In the genomic region with DNA sequence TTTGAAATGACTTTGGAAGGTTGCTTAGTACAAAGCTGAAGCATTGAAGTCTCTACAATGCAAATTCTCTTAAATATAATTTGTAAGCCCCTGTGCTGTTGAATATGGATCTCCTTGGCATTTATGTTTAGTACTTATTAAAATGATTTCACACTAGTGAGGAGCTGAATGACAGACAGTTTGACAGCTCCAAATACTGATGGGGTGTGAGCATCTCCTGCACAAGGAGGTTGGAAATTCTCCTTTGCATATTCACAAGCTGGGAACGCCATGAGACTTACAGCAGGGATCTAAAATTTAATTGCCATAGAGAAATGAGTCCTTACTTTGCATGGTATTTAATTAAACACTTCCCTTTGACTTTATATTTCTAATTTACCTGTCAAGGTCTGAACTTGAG, we compare ENCODE assay signal across 23 mouse cellular contexts.
DNase-seq lines count a peak whose midpoint lies in the region; ATAC-seq lines count a peak whose summit lies in the region.
"Had no signal": no experiment of that assay in that cellular context is flagged by ENCODE, and none has a peak within 500 bp of the region (broad histone marks: within the 10 kb centered on the region; RNA-seq: fewer than 3 reads in every experiment).

No protein-coding gene starts in this region.

- DNase-seq in forebrain, embryonic 11.5 days (ENCODE audit: low spot score), result no peak
- no peak for DNase-seq in midbrain, embryonic 14.5 days
- DNase-seq in midbrain, embryonic 11.5 days (ENCODE audit: low spot score, missing footprints), result no peak
- peak; percentile 51 for DNase-seq in brain, embryonic 18.5 days (ENCODE audit: low read depth, low spot score)
- no peak for DNase-seq in adrenal gland, adult 18-20 months (ENCODE audit: low spot score in 2 of 2)
- DNase-seq in thymus, postnatal 14 days, result no peak
- DNase-seq: adrenal gland, adult 8-10 months; adrenal gland, postnatal 25 days; cerebellum, adult 11-12 months; cerebellum, adult 8-10 months; cerebellum, postnatal 10 days; gastrocnemius, postnatal 25 days; heart, adult 18-20 months; heart, postnatal 10 days; heart, postnatal 36 days; kidney, adult 2 months had no signal

- no peaks in the 10 kb centered on the region for H3K9me3 ChIP-seq in forebrain, embryonic 15.5 days
- H3K9me3 ChIP-seq in forebrain, embryonic 11.5 days (ENCODE audit: control insufficient read depth, low read length), result no peaks in the 10 kb centered on the region
- H3K9me3 ChIP-seq in midbrain, embryonic 14.5 days (ENCODE audit: control insufficient read depth, low read length), result no peaks in the 10 kb centered on the region
- H3K9me3 ChIP-seq in midbrain, embryonic 11.5 days (ENCODE audit: control insufficient read depth, low read length), result no peaks in the 10 kb centered on the region
- H3K9me3 ChIP-seq: heart, embryonic 12.5 days; heart, embryonic 15.5 days; hindbrain, embryonic 10.5 days; hindbrain, embryonic 13.5 days had no signal

- no peak overlapping the region for H3K9ac ChIP-seq in forebrain, embryonic 15.5 days (replicated peaks)
- H3K9ac ChIP-seq in forebrain, embryonic 11.5 days (ENCODE audit: low read length), result no peak overlapping the region
- no peak overlapping the region for H3K9ac ChIP-seq in midbrain, embryonic 14.5 days (replicated peaks; ENCODE audit: low read length)
- no peak overlapping the region for H3K9ac ChIP-seq in midbrain, embryonic 11.5 days (ENCODE audit: low read length)
- H3K9ac ChIP-seq: heart, embryonic 12.5 days; heart, embryonic 15.5 days; hindbrain, embryonic 13.5 days had no signal

- H3K4me3 ChIP-seq in forebrain, embryonic 15.5 days, result no peak overlapping the region
- H3K4me3 ChIP-seq in forebrain, embryonic 11.5 days (ENCODE audit: low read depth, low read length), result no peak overlapping the region
- no peak overlapping the region for H3K4me3 ChIP-seq in midbrain, embryonic 14.5 days (replicated peaks; ENCODE audit: low read depth, low read length)
- no peak overlapping the region for H3K4me3 ChIP-seq in midbrain, embryonic 11.5 days (ENCODE audit: low read depth, low read length)
- H3K4me3 ChIP-seq: heart, embryonic 12.5 days; heart, embryonic 15.5 days; hindbrain, embryonic 10.5 days; hindbrain, embryonic 13.5 days had no signal

- no peaks in the 10 kb centered on the region for H3K27me3 ChIP-seq in forebrain, embryonic 15.5 days
- no peaks in the 10 kb centered on the region for H3K27me3 ChIP-seq in forebrain, embryonic 11.5 days (ENCODE audit: control insufficient read depth, insufficient read depth, low read length)
- no peaks in the 10 kb centered on the region for H3K27me3 ChIP-seq in midbrain, embryonic 14.5 days (ENCODE audit: control insufficient read depth, insufficient read depth, low read length)
- no peaks in the 10 kb centered on the region for H3K27me3 ChIP-seq in midbrain, embryonic 11.5 days (ENCODE audit: control insufficient read depth, insufficient read depth, low read length)
- H3K27me3 ChIP-seq: heart, embryonic 12.5 days; heart, embryonic 15.5 days; hindbrain, embryonic 13.5 days had no signal

- H3K36me3 ChIP-seq in forebrain, embryonic 15.5 days, result no peaks in the 10 kb centered on the region
- H3K36me3 ChIP-seq in forebrain, embryonic 11.5 days (ENCODE audit: control insufficient read depth, insufficient read depth, low read length), result no peaks in the 10 kb centered on the region
- no peaks in the 10 kb centered on the region for H3K36me3 ChIP-seq in midbrain, embryonic 14.5 days (ENCODE audit: control insufficient read depth, insufficient read depth, low read length)
- H3K36me3 ChIP-seq in midbrain, embryonic 11.5 days (ENCODE audit: control insufficient read depth, insufficient read depth, low read length), result no peaks in the 10 kb centered on the region
- H3K36me3 ChIP-seq: heart, embryonic 12.5 days; heart, embryonic 15.5 days; hindbrain, embryonic 10.5 days; hindbrain, embryonic 13.5 days had no signal

- peak; percentile 79 for ATAC-seq in forebrain, embryonic 15.5 days (replicated peaks)
- ATAC-seq in forebrain, embryonic 11.5 days (replicated peaks; ENCODE audit: low FRiP score), result no peak
- ATAC-seq in midbrain, embryonic 14.5 days (ENCODE audit: low FRiP score, low TSS enrichment), result peak; percentile 57; the same call in 1 of the 2 replicates
- no peak for ATAC-seq in midbrain, embryonic 11.5 days (ENCODE audit: low FRiP score)
- ATAC-seq: CD4-positive, CD25-positive, alpha-beta regulatory T cell, adult 4 months; intestine, postnatal 0 days had no signal

- H3K4me1 ChIP-seq in forebrain, embryonic 15.5 days, result no peaks in the 10 kb centered on the region
- no peaks in the 10 kb centered on the region for H3K4me1 ChIP-seq in forebrain, embryonic 11.5 days (replicated peaks; ENCODE audit: control insufficient read depth, insufficient read depth, low read length)
- H3K4me1 ChIP-seq in midbrain, embryonic 14.5 days (ENCODE audit: control insufficient read depth, insufficient read depth, low read length), result no peaks in the 10 kb centered on the region
- H3K4me1 ChIP-seq in midbrain, embryonic 11.5 days (ENCODE audit: control insufficient read depth, insufficient read depth, low read length), result no peaks in the 10 kb centered on the region
- H3K4me1 ChIP-seq: heart, embryonic 12.5 days; heart, embryonic 15.5 days; hindbrain, embryonic 10.5 days; hindbrain, embryonic 13.5 days had no signal

- no peak overlapping the region for H3K4me2 ChIP-seq in forebrain, embryonic 15.5 days (replicated peaks)
- H3K4me2 ChIP-seq in forebrain, embryonic 11.5 days (ENCODE audit: low read depth, low read length, severe bottlenecking), result no peak overlapping the region
- H3K4me2 ChIP-seq in midbrain, embryonic 14.5 days (ENCODE audit: low read length), result no peak overlapping the region
- no peak overlapping the region for H3K4me2 ChIP-seq in midbrain, embryonic 11.5 days
- H3K4me2 ChIP-seq: heart, embryonic 12.5 days; heart, embryonic 15.5 days; hindbrain, embryonic 13.5 days had no signal

- no peak overlapping the region for H3K27ac ChIP-seq in forebrain, embryonic 15.5 days (replicated peaks)
- no peak overlapping the region for H3K27ac ChIP-seq in forebrain, embryonic 11.5 days (ENCODE audit: low read depth, low read length)
- H3K27ac ChIP-seq in midbrain, embryonic 14.5 days (replicated peaks; ENCODE audit: low read depth, low read length), result no peak overlapping the region
- H3K27ac ChIP-seq in midbrain, embryonic 11.5 days (ENCODE audit: low read depth, low read length), result no peak overlapping the region
- H3K27ac ChIP-seq: heart, embryonic 15.5 days; hindbrain, embryonic 10.5 days; hindbrain, embryonic 13.5 days had no signal

- WGBS in forebrain, embryonic 15.5 days, result 61% methylated on average over 1 of the region's 1 CpGs
- WGBS in forebrain, embryonic 11.5 days, result 78% methylated on average over 1 of the region's 1 CpGs
- 69% methylated on average over 1 of the region's 1 CpGs for WGBS in midbrain, embryonic 14.5 days
- 84% methylated on average over 1 of the region's 1 CpGs for WGBS in midbrain, embryonic 11.5 days

Comparison
In these comparisons a context has a peak if more than half of its experiments do, and no peak if none do; other contexts are left out.
1. ATAC-seq: peak in forebrain, embryonic 15.5 days (single experiment) and midbrain, embryonic 14.5 days (single experiment); none in forebrain, embryonic 11.5 days (single experiment) and midbrain, embryonic 11.5 days (single experiment).